In genomic region chr5:65521803-65522202, GRCm38 (mm10) we compare ENCODE assay signal across 13 mouse cellular contexts. TPM values are rescaled to one million over a fixed set of nuclear protein-coding genes. Genes with fewer than 3 reads are reported as not detected.
DNase-seq lines count a peak whose midpoint lies in the region; ATAC-seq and TF ChIP-seq lines count a peak whose summit lies in the region.
"Had no signal": no experiment of that assay in that cellular context is flagged by ENCODE, and none has a peak within 500 bp of the region (broad histone marks: within the 10 kb centered on the region; RNA-seq: fewer than 3 reads in every experiment).

No protein-coding gene starts in this region.

- no peaks in the 10 kb centered on the region for H3K4me1 ChIP-seq in heart, adult 2 months (ENCODE audit: control insufficient read depth, insufficient read depth, low read length)
- H3K4me1 ChIP-seq in thymus, adult 2 months (replicated peaks; ENCODE audit: control insufficient read depth, insufficient read depth, low read length) = no peaks in the 10 kb centered on the region
- H3K4me1 ChIP-seq in liver, embryonic 13.5 days (replicated peaks) = no peaks in the 10 kb centered on the region
- H3K4me1 ChIP-seq: heart, embryonic 13.5 days; stomach, embryonic 15.5 days had no signal

- H3K36me3 ChIP-seq in heart, adult 2 months (ENCODE audit: control insufficient read depth, insufficient read depth, low read length) = no peaks in the 10 kb centered on the region
- H3K36me3 ChIP-seq in thymus, adult 2 months (ENCODE audit: control insufficient read depth, insufficient read depth, low read length) = no peaks in the 10 kb centered on the region
- no peaks in the 10 kb centered on the region for H3K36me3 ChIP-seq in liver, embryonic 13.5 days
- H3K36me3 ChIP-seq: heart, embryonic 13.5 days; stomach, embryonic 15.5 days had no signal

- no peak overlapping the region for H3K9ac ChIP-seq in heart, adult 2 months (ENCODE audit: low read depth, low read length)
- no peak overlapping the region for H3K9ac ChIP-seq in liver, embryonic 13.5 days
- H3K9ac ChIP-seq: forebrain, embryonic 13.5 days; heart, embryonic 13.5 days; stomach, embryonic 15.5 days had no signal

- no peak for ATAC-seq in liver, embryonic 13.5 days (ENCODE audit: low read depth)
- ATAC-seq: forebrain, embryonic 13.5 days had no signal

- no peak for TF ChIP-seq EP300 in heart, adult 2 months (IDR thresholded peaks at IDR 0.05; ENCODE audit: insufficient read depth, low read depth, low read length)

- TF ChIP-seq CTCF in heart, adult 2 months (IDR thresholded peaks at IDR 0.05) = peak; percentile 28
- no peak for TF ChIP-seq CTCF in thymus, adult 2 months (IDR thresholded peaks at IDR 0.05; ENCODE audit: borderline replicate concordance, control insufficient read depth, extremely low read depth, insufficient read depth, low read length, poor library complexity)

- intact Hi-C loops in heart, adult 2 months (cut with DNase I) = no loop called here

- H3K79me2 ChIP-seq in heart, adult 2 months (replicated peaks; ENCODE audit: control insufficient read depth, insufficient read depth, low read length) = no peaks in the 10 kb centered on the region

- no peak for DNase-seq in heart, adult 2 months
- DNase-seq in heart, adult 8-10 months (ENCODE audit: low spot score) = no peak
- peak; percentile 16 for DNase-seq in thymus, adult 2 months
- no peak for DNase-seq in thymus, adult 18-20 months
- peak; percentile 17 for DNase-seq in liver, embryonic 13.5 days
- no peak for DNase-seq in layer of hippocampus, postnatal 10 days (ENCODE audit: low spot score in 2 of 2)
- no peak for DNase-seq in ovary, adult 18-20 months (ENCODE audit: low spot score)
- no peak for DNase-seq in cerebellum, postnatal 25 days
- DNase-seq: lung, postnatal 10 days had no signal

- no peaks in the 10 kb centered on the region for H3K27me3 ChIP-seq in heart, adult 2 months (ENCODE audit: control insufficient read depth, insufficient read depth, low read length)
- no peaks in the 10 kb centered on the region for H3K27me3 ChIP-seq in thymus, adult 2 months (ENCODE audit: control insufficient read depth, insufficient read depth, low read length)
- H3K27me3 ChIP-seq in liver, embryonic 13.5 days = no peaks in the 10 kb centered on the region
- H3K27me3 ChIP-seq: forebrain, embryonic 13.5 days; heart, embryonic 13.5 days; stomach, embryonic 15.5 days had no signal

- no peak overlapping the region for H3K27ac ChIP-seq in heart, adult 2 months
- no peak overlapping the region for H3K27ac ChIP-seq in thymus, adult 2 months (ENCODE audit: control insufficient read depth, insufficient read depth, low read length)
- no peak overlapping the region for H3K27ac ChIP-seq in liver, embryonic 13.5 days
- H3K27ac ChIP-seq: forebrain, embryonic 13.5 days; heart, embryonic 13.5 days; stomach, embryonic 15.5 days had no signal

- no peak overlapping the region for H3K4me2 ChIP-seq in liver, embryonic 13.5 days
- H3K4me2 ChIP-seq: forebrain, embryonic 13.5 days; heart, embryonic 13.5 days; stomach, embryonic 15.5 days had no signal

- no peak overlapping the region for H3K4me3 ChIP-seq in heart, adult 2 months
- no peak overlapping the region for H3K4me3 ChIP-seq in thymus, adult 2 months (ENCODE audit: control insufficient read depth, insufficient read depth, low read length)
- no peak overlapping the region for H3K4me3 ChIP-seq in liver, embryonic 13.5 days (replicated peaks)
- H3K4me3 ChIP-seq: forebrain, embryonic 13.5 days; heart, embryonic 13.5 days; stomach, embryonic 15.5 days had no signal

- 93% methylated on average over 1 of the region's 1 CpGs for WGBS in heart, adult 2 months
- WGBS in thymus, adult 2 months = 98% methylated on average over 1 of the region's 1 CpGs
- WGBS in liver, embryonic 13.5 days (ENCODE audit: insufficient replicate concordance) = 50% methylated on average over 1 of the region's 1 CpGs

- TF ChIP-seq POLR2A in heart, adult 2 months (IDR thresholded peaks at IDR 0.05; ENCODE audit: insufficient read depth, low read depth, low read length) = no peak
- no peak for TF ChIP-seq POLR2A in thymus, adult 2 months (IDR thresholded peaks at IDR 0.05; ENCODE audit: control insufficient read depth, extremely low read depth, insufficient read depth, low read length, poor library complexity)

- no peaks in the 10 kb centered on the region for H3K9me3 ChIP-seq in liver, embryonic 13.5 days (replicated peaks)
- H3K9me3 ChIP-seq: forebrain, embryonic 13.5 days; stomach, embryonic 15.5 days had no signal

RNA-seq across cellular contexts. Expression of gene Smim14, which starts 15.2 kb away (rescaled TPM):
- total RNA-seq in heart, adult 2 months (2021) = 10 to 100 TPM; 97.1 to 97.3 TPM
- polyA plus RNA-seq in heart, adult 2 months (2012; rRNA removed) = 94.2 and 133 TPM in 2 replicates
- 100 to 1,000 TPM in 1 of 4 experiments, 10 to 100 TPM in 3; 92.2 to 104 (median 96.7) TPM for total RNA-seq in heart, adult 8-10 months (2022)
- 101 and 110 TPM in 2 replicates for polyA plus RNA-seq in thymus, adult 2 months (2012; rRNA removed)
- 34.9 and 39.6 TPM in 2 replicates for polyA plus RNA-seq in liver, embryonic 13.5 days (2015; fragmentation: Nextera tagmentation; extraction: Ambion mirVana)
- total RNA-seq in layer of hippocampus, postnatal 10 days (2021) = 100 to 1,000 TPM; 141 to 152 TPM

RNA-seq across cellular contexts. Expression of gene Ube2k, which starts 15.2 kb away (rescaled TPM):
- 10 to 100 TPM; 57.3 to 70.3 TPM for total RNA-seq in heart, adult 2 months (2021)
- polyA plus RNA-seq in heart, adult 2 months (2012; rRNA removed) = 21.4 and 34.5 TPM in 2 replicates
- 10 to 100 TPM; 51.6 to 68.1 (median 54.5) TPM for total RNA-seq in heart, adult 8-10 months (2022)
- 19.6 and 21.7 TPM in 2 replicates for polyA plus RNA-seq in thymus, adult 2 months (2012; rRNA removed)
- polyA plus RNA-seq in liver, embryonic 13.5 days (2015; fragmentation: Nextera tagmentation; extraction: Ambion mirVana) = 116 and 132 TPM in 2 replicates
- 100 to 1,000 TPM; 140 to 150 TPM for total RNA-seq in layer of hippocampus, postnatal 10 days (2021)

RNA-seq across cellular contexts. Expression of gene Gm43552, which starts 29.2 kb away (rescaled TPM):
- total RNA-seq in heart, adult 2 months (2021) = not detected
- polyA plus RNA-seq in heart, adult 2 months (2012; rRNA removed) = not detected in 2 replicates
- total RNA-seq in heart, adult 8-10 months (2022) = 1 to 10 TPM in 2 of 4 experiments, not detected in 2; 3.1 to 6.3 TPM
- polyA plus RNA-seq in thymus, adult 2 months (2012; rRNA removed) = not detected in 2 replicates
- polyA plus RNA-seq in liver, embryonic 13.5 days (2015; fragmentation: Nextera tagmentation; extraction: Ambion mirVana) = 1.0 TPM in 1 of 2 replicates, not detected in the other
- total RNA-seq in layer of hippocampus, postnatal 10 days (2021) = not detected
- total RNA-seq: ES-E14 had no signal
- polyA plus RNA-seq: forebrain, embryonic 13.5 days had no signal

Comparison
In these comparisons a context has a peak if more than half of its experiments do, and no peak if none do; other contexts are left out.
1. DNase-seq: peak in thymus, adult 2 months (single experiment) and liver, embryonic 13.5 days (single experiment); none in heart, adult 2 months (0 of 2), heart, adult 8-10 months (single experiment), thymus, adult 18-20 months (0 of 2), layer of hippocampus, postnatal 10 days (0 of 2), ovary, adult 18-20 months (single experiment) and cerebellum, postnatal 25 days (0 of 2).